Mouse (Mus musculus) MEL (cell line): Measurements from ENCODE around the gene Racgap1. TPM values are rescaled to one million over a fixed set of nuclear protein-coding genes. Genes with fewer than 3 reads are reported as not detected.

Source experiments
- DNase-seq: peaks from one replicate; pipeline ENCODE4 v3.0.0; 2011; ENCODE audit warnings: low read depth, low spot score
- H3K27ac ChIP-seq: 2 replicates; pipeline ENCODE4 v1.5.1; 2012; ENCODE audit warnings: low read depth, mild to moderate bottlenecking, control low read depth, low read length, moderate library complexity; ENCODE audit not compliant: control insufficient read depth
- H3K27me3 ChIP-seq, 2 experiments: fragments of 150-350 bp in 1 of 2; sonication (generic) in 1 of 2; 2 replicates each; pipeline ENCODE4 v1.6.1; 2012; ENCODE audit warnings: low read length in 2 of 2, mild to moderate bottlenecking in 2 of 2, improper control_type of control experiment in 1 of 2, moderate library complexity in 1 of 2; ENCODE audit not compliant: insufficient read depth in 2 of 2, control insufficient read depth in 1 of 2
- H3K36me3 ChIP-seq, 2 experiments: 2 replicates each; pipeline ENCODE4 v1.6.1; 2012 to 2014; ENCODE audit warnings: low read length in 2 of 2, improper control_type of control experiment in 1 of 2, inconsistent platforms in 1 of 2, mild to moderate bottlenecking in 1 of 2; ENCODE audit not compliant: insufficient read depth in 2 of 2, control insufficient read depth in 1 of 2
- H3K4me1 ChIP-seq, 2 experiments: fragments of 150-350 bp in 1 of 2; sonication (generic) in 1 of 2; 2 replicates each; pipeline ENCODE4 v1.6.1; 2012; ENCODE audit warnings: low read length in 2 of 2, improper control_type of control experiment in 1 of 2, mild to moderate bottlenecking in 1 of 2; ENCODE audit not compliant: insufficient read depth in 2 of 2, control insufficient read depth in 1 of 2
- H3K4me3 ChIP-seq, 2 experiments: fragments of 150-350 bp in 1 of 2; sonication (generic) in 1 of 2; 2 replicates each; pipeline ENCODE4 v1.5.1; 2012; ENCODE audit warnings: low read depth in 2 of 2, low read length in 2 of 2, mild to moderate bottlenecking in 2 of 2, moderate library complexity in 2 of 2, control low read depth in 1 of 2, improper control_type of control experiment in 1 of 2; ENCODE audit not compliant: control insufficient read depth in 1 of 2, insufficient read depth in 1 of 2
- H3K79me2 ChIP-seq: 2 replicates; pipeline ENCODE4 v1.6.1; 2012; ENCODE audit warnings: mild to moderate bottlenecking, low read length, moderate library complexity; ENCODE audit not compliant: control insufficient read depth, poor library complexity, insufficient read depth
- H3K9ac ChIP-seq: 2 replicates; pipeline ENCODE4 v1.6.1; 2012; ENCODE audit warnings: low read depth, mild to moderate bottlenecking, control low read depth, low read length, moderate library complexity; ENCODE audit not compliant: control insufficient read depth, poor library complexity, severe bottlenecking
- H3K9me3 ChIP-seq: fragments of 150-350 bp; sonication (generic); replicated peaks from 2 replicates; pipeline ENCODE4 v1.6.1; 2012; ENCODE audit warnings: mild to moderate bottlenecking, low read length, improper control_type of control experiment, moderate library complexity; ENCODE audit not compliant: insufficient read depth
- BHLHE40 ChIP-seq: IDR thresholded peaks from 2 replicates; pipeline ENCODE4 v1.6.1; 2012; ENCODE audit warnings: low read depth, mild to moderate bottlenecking, inconsistent platforms, low read length, improper control_type of control experiment, borderline replicate concordance
- CHD2 ChIP-seq: IDR thresholded peaks from 2 replicates; pipeline ENCODE4 v1.6.1; 2011; ENCODE audit warnings: low read length, improper control_type of control experiment
- CTCF ChIP-seq, 3 experiments: IDR thresholded peaks in 2 of 3; conservative IDR thresholded peaks in 1 of 3; 2 replicates each; pipeline ENCODE4 v1.5.1; 2011 to 2012; ENCODE audit warnings: low read length in 3 of 3, low read depth in 2 of 3, mild to moderate bottlenecking in 2 of 3, improper control_type of control experiment in 1 of 3, inconsistent platforms in 1 of 3, mixed read lengths in 1 of 3, moderate library complexity in 1 of 3; ENCODE audit not compliant: control insufficient read depth in 1 of 3, insufficient read depth in 1 of 3, poor library complexity in 1 of 3, severe bottlenecking in 1 of 3
- ELF1 ChIP-seq: IDR thresholded peaks from 2 replicates; pipeline ENCODE4 v1.6.1; 2014; ENCODE audit warnings: low read depth, mild to moderate bottlenecking, inconsistent platforms, low read length, improper control_type of control experiment, moderate library complexity
- GATA1 ChIP-seq: IDR thresholded peaks from 2 replicates; pipeline ENCODE4 v1.6.1; 2011; ENCODE audit warnings: low read depth, low read length, improper control_type of control experiment
- MAFK ChIP-seq: IDR thresholded peaks from 2 replicates; pipeline ENCODE4 v1.6.1; 2011; ENCODE audit warnings: low read depth, mild to moderate bottlenecking, low read length, improper control_type of control experiment, borderline replicate concordance
- MAX ChIP-seq: IDR thresholded peaks from 2 replicates; pipeline ENCODE4 v1.6.1; 2011; ENCODE audit warnings: low read length, improper control_type of control experiment
- MAZ ChIP-seq: IDR thresholded peaks from 2 replicates; pipeline ENCODE4 v1.6.1; 2012; ENCODE audit warnings: low read depth, mild to moderate bottlenecking, inconsistent platforms, low read length, improper control_type of control experiment
- MEF2A ChIP-seq: IDR thresholded peaks from 2 replicates; pipeline ENCODE4 v1.6.1; 2014; ENCODE audit warnings: low read depth, mild to moderate bottlenecking, inconsistent platforms, low read length, improper control_type of control experiment; ENCODE audit not compliant: poor library complexity, insufficient replicate concordance, severe bottlenecking; ENCODE audit errors: extremely low read depth
- MXI1 ChIP-seq: IDR thresholded peaks from 2 replicates; pipeline ENCODE4 v1.6.1; 2011; ENCODE audit warnings: mild to moderate bottlenecking, low read depth, low read length, improper control_type of control experiment
- MYB ChIP-seq: IDR thresholded peaks from 2 replicates; pipeline ENCODE4 v1.6.1; 2011; ENCODE audit warnings: mild to moderate bottlenecking, low read depth, low read length, improper control_type of control experiment
- NRF1 ChIP-seq: IDR thresholded peaks from 2 replicates; pipeline ENCODE4 v1.6.1; 2014; ENCODE audit warnings: low read depth, mild to moderate bottlenecking, inconsistent platforms, low read length, improper control_type of control experiment, moderate library complexity; ENCODE audit not compliant: poor library complexity, insufficient read depth, severe bottlenecking
- POLR2AphosphoS2 ChIP-seq: IDR thresholded peaks from 2 replicates; pipeline ENCODE4 v1.6.1; 2011; ENCODE audit warnings: low read length, improper control_type of control experiment
- POLR2AphosphoS5 ChIP-seq: IDR thresholded peaks from 2 replicates; pipeline ENCODE4 v1.6.1; 2012; ENCODE audit warnings: low read depth, borderline replicate concordance, mild to moderate bottlenecking, inconsistent platforms, low read length, moderate library complexity, mixed read lengths
- RAD21 ChIP-seq: IDR thresholded peaks from 2 replicates; pipeline ENCODE4 v1.6.1; 2011; ENCODE audit warnings: mild to moderate bottlenecking, low read depth, low read length, improper control_type of control experiment
- SIN3A ChIP-seq: IDR thresholded peaks from 2 replicates; pipeline ENCODE4 v1.6.1; 2012; ENCODE audit warnings: low read length, improper control_type of control experiment, inconsistent platforms
- SMC3 ChIP-seq: IDR thresholded peaks from 2 replicates; pipeline ENCODE4 v1.6.1; 2011; ENCODE audit warnings: low read depth, low read length, improper control_type of control experiment
- TAL1 ChIP-seq: IDR thresholded peaks from 2 replicates; pipeline ENCODE4 v1.6.1; 2012; ENCODE audit warnings: mild to moderate bottlenecking, inconsistent platforms, low read length, moderate library complexity, mixed read lengths
- TBP ChIP-seq: IDR thresholded peaks from 2 replicates; pipeline ENCODE4 v1.8.0; 2011; ENCODE audit warnings: low read depth, low read length, improper control_type of control experiment
- TCF12 ChIP-seq: IDR thresholded peaks from 2 replicates; pipeline ENCODE4 v1.6.1; 2014; ENCODE audit warnings: low read depth, mild to moderate bottlenecking, inconsistent platforms, low read length, improper control_type of control experiment, moderate library complexity
- UBTF ChIP-seq: IDR thresholded peaks from 2 replicates; pipeline ENCODE4 v1.6.1; 2012; ENCODE audit warnings: low read depth, mild to moderate bottlenecking, inconsistent platforms, low read length, improper control_type of control experiment, moderate library complexity, borderline replicate concordance; ENCODE audit not compliant: insufficient read depth
- USF2 ChIP-seq, 2 experiments: IDR thresholded peaks; 2 replicates each; pipeline ENCODE4 v1.6.1; 2011 to 2012; ENCODE audit warnings: improper control_type of control experiment in 2 of 2, low read length in 2 of 2, borderline replicate concordance in 1 of 2, inconsistent platforms in 1 of 2, low read depth in 1 of 2, mild to moderate bottlenecking in 1 of 2; ENCODE audit not compliant: insufficient read depth in 1 of 2
- ZC3H11A ChIP-seq: IDR thresholded peaks from 2 replicates; pipeline ENCODE4 v1.6.1; 2012; ENCODE audit warnings: low read depth, mild to moderate bottlenecking, inconsistent platforms, low read length, improper control_type of control experiment
- ZKSCAN1 ChIP-seq: IDR thresholded peaks from 2 replicates; pipeline ENCODE4 v1.6.1; 2012; ENCODE audit warnings: low read depth, mild to moderate bottlenecking, inconsistent platforms, low read length, improper control_type of control experiment, moderate library complexity
- ZMIZ1 ChIP-seq: IDR thresholded peaks from 2 replicates; pipeline ENCODE4 v1.6.1; 2012; ENCODE audit warnings: low read depth, mild to moderate bottlenecking, inconsistent platforms, low read length, improper control_type of control experiment, moderate library complexity
- ZNF384 ChIP-seq: IDR thresholded peaks from 2 replicates; pipeline ENCODE4 v1.6.1; 2012; ENCODE audit warnings: low read depth, mild to moderate bottlenecking, inconsistent platforms, low read length, improper control_type of control experiment
- polyA plus RNA-seq, 2 experiments: library from polyadenylated mRNA; stranded (reverse) in 1 of 2; unstranded in 1 of 2; fragments of >175 nt in 1 of 2; fragments of >200 nt in 1 of 2; gene quantifications; 2 replicates each; pipeline versions ENCODE4 v1.2.1 to v1.2.4; 2012; ENCODE audit warnings: low replicate concordance in 2 of 2, low read depth in 1 of 2; ENCODE audit not compliant: insufficient read length in 2 of 2, insufficient read depth in 1 of 2, missing spikeins in 1 of 2
- total RNA-seq: library from RNA; depleted of rRNA; stranded (reverse); fragments of 300-350 nt; gene quantifications from 2 replicates; pipeline ENCODE4 v1.2.3, GENCODE M21; 2012

The Racgap1 gene
- total and polyA plus RNA-seq, 3 experiments: 126 to 367 (median 149) TPM

DNA sequence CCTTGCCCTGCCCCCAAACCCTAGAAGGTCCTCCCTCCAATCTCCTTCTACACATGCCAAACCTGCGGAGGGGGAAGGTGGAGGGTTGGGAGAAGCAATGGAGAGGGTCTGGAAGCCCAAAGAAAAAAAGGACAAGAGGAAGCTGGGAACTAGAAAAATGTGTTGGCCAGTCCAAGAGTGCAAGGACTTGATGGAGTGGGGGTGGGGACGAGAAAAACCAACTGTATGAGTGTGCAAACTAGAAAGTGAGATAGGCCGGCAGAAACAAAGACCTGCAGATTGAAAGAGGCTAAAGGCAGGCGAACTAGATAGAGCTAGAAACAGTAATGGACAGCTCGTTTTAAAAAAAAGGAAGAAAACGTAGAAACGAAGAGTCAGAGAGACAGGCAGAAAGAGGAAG lies 61.8 kb downstream of the Racgap1 start:
- Histone ChIP-seq H3K4me3 (no peak overlapping the region), H3K4me1 (no peaks in the 10 kb centered on the region), H3K27me3 (no peaks in the 10 kb centered on the region; a peak in 1 of 4 replicates), H3K36me3 (no peaks in the 10 kb centered on the region), H3K27ac (no peak overlapping the region), H3K9ac (no peak overlapping the region), H3K9me3 (no peaks in the 10 kb centered on the region), H3K79me2 (no peaks in the 10 kb centered on the region)
- TF ChIP-seq POLR2AphosphoS5: no peak
- TF ChIP-seq ZKSCAN1: no peak
- TF ChIP-seq ZMIZ1: no peak
- TF ChIP-seq MYB: no peak
- TF ChIP-seq MEF2A: no peak
- TF ChIP-seq SIN3A: no peak
- TF ChIP-seq MAX: no peak
- TF ChIP-seq NRF1: no peak
- no peak for TF ChIP-seq ELF1
- no peak for TF ChIP-seq ZC3H11A
- TF ChIP-seq BHLHE40: no peak
- TF ChIP-seq UBTF: no peak
- no peak for TF ChIP-seq ZNF384
- no peak for TF ChIP-seq TCF12
- TF ChIP-seq TBP: no peak
- no peak for TF ChIP-seq CTCF (IDR thresholded peaks at IDR 0.05 in 2 of 3, conservative IDR thresholded peaks at IDR 0.05 in 1 of 3; ENCODE audit: control insufficient read depth in 1 of 3, insufficient read depth in 1 of 3, low read depth in 2 of 3, low read length in 3 of 3, poor library complexity in 1 of 3, severe bottlenecking in 1 of 3)
- TF ChIP-seq MAZ: no peak
- TF ChIP-seq USF2 (IDR thresholded peaks at IDR 0.05; ENCODE audit: borderline replicate concordance in 1 of 2, insufficient read depth in 1 of 2, low read depth in 1 of 2, low read length in 2 of 2): no peak
- no peak for TF ChIP-seq TAL1
- no peak for DNase-seq

DNA sequence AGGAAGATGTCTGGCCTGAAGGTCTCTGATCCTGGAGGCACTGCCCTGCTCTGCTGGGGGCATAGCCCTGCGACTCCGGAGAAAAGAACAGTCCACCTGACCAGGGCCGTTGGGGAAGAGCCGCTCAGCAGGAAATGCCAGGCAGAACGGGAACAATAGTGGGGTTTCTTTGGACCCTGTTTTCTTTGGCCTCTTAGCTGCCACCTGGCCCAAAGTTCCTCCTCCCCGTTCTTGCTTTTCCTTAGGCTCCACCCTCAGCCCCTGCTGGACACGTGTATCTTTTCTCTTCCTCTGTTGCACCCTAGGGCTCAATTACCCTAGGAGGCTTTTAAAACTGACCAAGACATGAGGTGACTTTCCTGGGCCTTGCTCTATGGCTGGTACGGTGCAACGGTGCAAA lies 62.2 kb downstream of the Racgap1 start:
- Histone ChIP-seq H3K9ac (no peak overlapping the region), H3K27me3 (no peaks in the 10 kb centered on the region; a peak in 1 of 4 replicates), H3K4me3 (no peak overlapping the region), H3K9me3 (no peaks in the 10 kb centered on the region), H3K36me3 (no peaks in the 10 kb centered on the region), H3K79me2 (no peaks in the 10 kb centered on the region), H3K27ac (no peak overlapping the region), H3K4me1 (no peaks in the 10 kb centered on the region)
- TF ChIP-seq MEF2A (no peak), POLR2AphosphoS5 (no peak), POLR2AphosphoS2 (no peak), BHLHE40 (no peak), TAL1 (no peak), MAFK (no peak), MXI1 (no peak), RAD21 (no peak), ZNF384 (no peak), SMC3 (no peak), CHD2 (no peak), ELF1 (no peak), SIN3A (no peak), GATA1 (no peak)
- no peak for DNase-seq
